Mouse (Mus musculus) stomach, embryonic 14.5 days (tissue): ENCODE data around the gene Msantd1. TPM values are rescaled to one million over a fixed set of nuclear protein-coding genes. Genes with fewer than 3 reads are reported as not detected.

Experiments used
- ATAC-seq: fragments of 200-750 bp; cut with Nextera tagmentation; 2 replicates; pipeline ENCODE4 v1.8.0; 2017; ENCODE audit warnings: low read depth, moderate TSS enrichment; ENCODE audit not compliant: insufficient number of reproducible peaks, insufficient read depth, low FRiP score
- H3K27ac ChIP-seq: fragments of 300-500 bp; sonication (generic); 2 replicates; pipeline ENCODE4 v1.5.1; 2014; ENCODE audit warnings: mild to moderate bottlenecking, low read length, moderate library complexity, mixed read lengths
- H3K27me3 ChIP-seq: fragments of 300-500 bp; sonication (generic); 2 replicates; pipeline ENCODE4 v1.6.1; 2014; ENCODE audit warnings: low read length, control low read depth, mixed read lengths; ENCODE audit not compliant: control insufficient read depth, insufficient read depth
- H3K36me3 ChIP-seq: fragments of 300-500 bp; sonication (generic); 2 replicates; pipeline ENCODE4 v1.6.1; 2014; ENCODE audit warnings: mild to moderate bottlenecking, control low read depth, low read length, moderate library complexity, mixed read lengths; ENCODE audit not compliant: control insufficient read depth, insufficient read depth
- H3K4me1 ChIP-seq: fragments of 300-500 bp; sonication (generic); 2 replicates; pipeline ENCODE4 v1.6.1; 2014; ENCODE audit warnings: low read length, control low read depth, mixed read lengths; ENCODE audit not compliant: control insufficient read depth, insufficient read depth
- H3K4me2 ChIP-seq: fragments of 300-500 bp; sonication (generic); replicated peaks from 2 replicates; pipeline ENCODE4 v1.6.1; 2014; ENCODE audit warnings: low read depth, low read length, control low read depth
- H3K4me3 ChIP-seq: fragments of 300-500 bp; sonication (generic); 2 replicates; pipeline ENCODE4 v1.5.1; 2014; ENCODE audit warnings: low read depth, low read length, control low read depth
- H3K9ac ChIP-seq: fragments of 300-500 bp; sonication (generic); replicated peaks from 2 replicates; pipeline ENCODE4 v1.6.1; 2014; ENCODE audit warnings: low read depth, mild to moderate bottlenecking, control low read depth, low read length, moderate library complexity, mixed read lengths
- H3K9me3 ChIP-seq: fragments of 300-500 bp; sonication (generic); 2 replicates; pipeline ENCODE4 v1.6.1; 2016; ENCODE audit warnings: low read depth, low read length, control low read depth; ENCODE audit not compliant: control insufficient read depth
- WGBS: fragments of 180-500 bp; shearing (Covaris S2); extraction: QIAGEN DNeasy Blood & Tissue Kit; methylation state at CpG from one replicate; pipeline ENCODE4 v1.1.7; 2014; 5-methylcytosine and 5-hydroxymethylcytosine counted together
- polyA plus RNA-seq: library from polyadenylated mRNA; unstranded; fragments of >200 nt; fragmentation: Nextera tagmentation; extraction: Ambion mirVana; gene quantifications from 2 replicates; pipeline ENCODE4 v1.2.1, GENCODE M21; 2014

The Msantd1 gene
- polyA plus RNA-seq, 1 experiment from 2014 or later, result 0.69 TPM

- Histone ChIP-seq H3K4me2 (peak overlapping the region; percentile 65), H3K4me1 (peaks cover 17% of the 10 kb centered on the region), H3K27me3 (no peaks in the 10 kb centered on the region), H3K9ac (peak overlapping the region; percentile 82; the same call in 1 of the 2 replicates), H3K4me3 (peak overlapping the region; percentile 82), H3K27ac (no peak overlapping the region; the same call in 1 of the 2 replicates), H3K36me3 (no peaks in the 10 kb centered on the region; the same call in 1 of the 2 replicates), H3K9me3 (peaks cover 3% of the 10 kb centered on the region; the same call in 1 of the 2 replicates)
- 66% methylated on average over 6 of the region's 6 CpGs for WGBS
- no peak for ATAC-seq
Measured at GRCm38 (mm10) chr5:34950486-34951160, 42.8 kb downstream of the Msantd1 start.

- no peaks in the 10 kb centered on the region; the same call in 1 of the 2 replicates for H3K36me3 ChIP-seq
Measured at GRCm38 (mm10) chr5:34951161-34951834, 43.5 kb downstream of the Msantd1 start.

GRCm38 (mm10) chr5:34954508-34954907 is 46.7 kb downstream of the Msantd1 start:
- Histone ChIP-seq H3K27me3 (no peaks in the 10 kb centered on the region), H3K4me1 (peaks cover 19% of the 10 kb centered on the region), H3K36me3 (no peaks in the 10 kb centered on the region; the same call in 1 of the 2 replicates), H3K27ac (no peak overlapping the region), H3K4me3 (no peak overlapping the region), H3K4me2 (no peak overlapping the region), H3K9me3 (peaks cover 3% of the 10 kb centered on the region; the same call in 1 of the 2 replicates), H3K9ac (no peak overlapping the region)
- ATAC-seq, result no peak
- 77% methylated on average over 6 of the region's 6 CpGs for WGBS

More at GRCm38 (mm10) chr5:34951161-34951834, 43.5 kb downstream of the Msantd1 start:
- Histone ChIP-seq H3K9ac (no peak overlapping the region), H3K4me1 (peaks cover 17% of the 10 kb centered on the region), H3K9me3 (peaks cover 3% of the 10 kb centered on the region; the same call in 1 of the 2 replicates), H3K4me3 (no peak overlapping the region), H3K4me2 (no peak overlapping the region), H3K27me3 (no peaks in the 10 kb centered on the region), H3K27ac (no peak overlapping the region)
- 88% methylated on average over 8 of the region's 8 CpGs for WGBS
- no peak for ATAC-seq

- ATAC-seq, result no peak
Measured at GRCm38 (mm10) chr5:34955630-34956029, 47.8 kb downstream of the Msantd1 start.

GRCm38 (mm10) chr5:34956151-34956550 is 48.3 kb downstream of the Msantd1 start:
- Histone ChIP-seq H3K27ac (no peak overlapping the region), H3K27me3 (no peaks in the 10 kb centered on the region)
- WGBS, result 74% methylated on average over 7 of the region's 7 CpGs

More at GRCm38 (mm10) chr5:34955630-34956029, 47.8 kb downstream of the Msantd1 start:
- 50% methylated on average over 5 of the region's 5 CpGs for WGBS
- Histone ChIP-seq H3K9ac (no peak overlapping the region), H3K4me1 (peaks cover 10% of the 10 kb centered on the region), H3K36me3 (no peaks in the 10 kb centered on the region; the same call in 1 of the 2 replicates), H3K4me2 (no peak overlapping the region), H3K27me3 (no peaks in the 10 kb centered on the region), H3K9me3 (peaks cover 3% of the 10 kb centered on the region; the same call in 1 of the 2 replicates), H3K4me3 (no peak overlapping the region), H3K27ac (no peak overlapping the region)

GRCm38 (mm10) chr5:34957015-34957414 is 49.2 kb downstream of the Msantd1 start:
- H3K27me3 ChIP-seq, result no peaks in the 10 kb centered on the region
- no peaks in the 10 kb centered on the region for H3K36me3 ChIP-seq
- no peak overlapping the region for H3K9ac ChIP-seq
- no peak overlapping the region for H3K4me2 ChIP-seq
- 0 out of 2 replicates have a peak, but pooled peaks cover 4% of the 10 kb centered on the region for H3K4me1 ChIP-seq
- peaks cover 3% of the 10 kb centered on the region; the same call in 1 of the 2 replicates for H3K9me3 ChIP-seq
- no peak overlapping the region for H3K27ac ChIP-seq
- WGBS, result 77% methylated on average over 2 of the region's 2 CpGs
- no peak for ATAC-seq
- no peak overlapping the region for H3K4me3 ChIP-seq

More at GRCm38 (mm10) chr5:34956151-34956550, 48.3 kb downstream of the Msantd1 start:
- Histone ChIP-seq H3K9ac (no peak overlapping the region), H3K36me3 (no peaks in the 10 kb centered on the region), H3K4me2 (no peak overlapping the region), H3K9me3 (peaks cover 3% of the 10 kb centered on the region; the same call in 1 of the 2 replicates), H3K4me3 (no peak overlapping the region), H3K4me1 (0 out of 2 replicates have a peak, but pooled peaks cover 5% of the 10 kb centered on the region)
- ATAC-seq, result no peak

- H3K4me1 ChIP-seq, result 0 out of 2 replicates have a peak, but pooled peaks cover 4% of the 10 kb centered on the region
- H3K36me3 ChIP-seq, result peaks cover 6% of the 10 kb centered on the region; the same call in 1 of the 2 replicates
- H3K27me3 ChIP-seq, result no peaks in the 10 kb centered on the region
- H3K4me2 ChIP-seq, result no peak overlapping the region
- no peak overlapping the region for H3K27ac ChIP-seq
- no peak overlapping the region for H3K9ac ChIP-seq
- no peak overlapping the region for H3K4me3 ChIP-seq
- no peak; the same call in 1 of the 2 replicates for ATAC-seq
- whole genome bisulfite sequencing, result 72% methylated on average over 1 of the region's 1 CpGs
- H3K9me3 ChIP-seq, result no peaks in the 10 kb centered on the region
Measured at GRCm38 (mm10) chr5:34960021-34960420, 52.2 kb downstream of the Msantd1 start.

- WGBS, result 94% methylated on average over 12 of the region's 12 CpGs
- no peak overlapping the region for H3K27ac ChIP-seq
- H3K36me3 ChIP-seq, result peaks cover 29% of the 10 kb centered on the region
- H3K9ac ChIP-seq, result no peak overlapping the region
- no peak overlapping the region for H3K4me2 ChIP-seq
- no peak overlapping the region for H3K4me3 ChIP-seq
- H3K9me3 ChIP-seq, result no peaks in the 10 kb centered on the region
- no peaks in the 10 kb centered on the region for H3K4me1 ChIP-seq
- ATAC-seq, result no peak
- H3K27me3 ChIP-seq, result no peaks in the 10 kb centered on the region
Measured at GRCm38 (mm10) chr5:34965531-34965930, 57.7 kb downstream of the Msantd1 start.
